Mouse (Mus musculus) brain, embryonic 14.5 days (tissue): ENCODE data around the gene Strbp. TPM values are rescaled to one million over a fixed set of nuclear protein-coding genes. Genes with fewer than 3 reads are reported as not detected.
A peak's percentile ranks its signal among the peaks of the same experiment; 100 is the strongest.

Experiments
- DNase-seq: peaks from one replicate; pipeline ENCODE4 v3.0.0-alpha.2; 2011; ENCODE audit warnings: low read depth
- CTCF ChIP-seq: fragments of 200-500 bp; IDR thresholded peaks from 2 replicates; pipeline ENCODE4 v1.5.1; 2012; ENCODE audit warnings: inconsistent platforms, mild to moderate bottlenecking, moderate library complexity, borderline replicate concordance; ENCODE audit not compliant: insufficient read depth, insufficient read length; ENCODE audit errors: extremely low read depth
- POLR2A ChIP-seq: fragments of 200-500 bp; IDR thresholded peaks from 2 replicates; pipeline ENCODE4 v1.6.1; 2012; ENCODE audit warnings: mild to moderate bottlenecking, inconsistent platforms, borderline replicate concordance; ENCODE audit not compliant: poor library complexity, insufficient read depth, insufficient read length, severe bottlenecking; ENCODE audit errors: extremely low read depth
- polyA plus RNA-seq: library from polyadenylated mRNA; depleted of rRNA; stranded (reverse); fragments of >200 nt; gene quantifications from 2 replicates; pipeline ENCODE4 v1.2.3, GENCODE M21; 2012; rRNA removed

The Strbp gene
- polyA plus RNA-seq, 1 experiment: 79.6 TPM

DNA sequence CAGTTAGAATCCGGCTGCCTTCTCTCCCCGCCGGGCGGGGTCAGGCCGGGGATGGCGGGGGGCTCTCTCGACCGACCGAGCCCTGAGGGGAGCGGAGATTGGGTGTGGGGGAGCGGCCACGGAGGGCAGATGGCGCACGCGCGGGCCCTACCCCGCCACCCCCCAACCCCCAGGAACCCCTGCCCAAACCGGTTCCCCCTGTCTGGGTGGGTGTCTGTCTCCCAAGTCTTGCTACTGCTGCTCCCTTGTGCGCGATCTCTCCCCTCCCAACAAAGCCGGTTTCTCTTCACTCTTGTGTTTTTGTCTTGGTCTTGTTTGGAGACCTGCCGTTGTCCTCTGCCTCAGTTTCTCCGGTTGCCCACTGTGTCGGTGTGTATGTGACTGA lies 251.3 kb downstream of the Strbp start:
- TF ChIP-seq CTCF (no peak), POLR2A (no peak)

DNA sequence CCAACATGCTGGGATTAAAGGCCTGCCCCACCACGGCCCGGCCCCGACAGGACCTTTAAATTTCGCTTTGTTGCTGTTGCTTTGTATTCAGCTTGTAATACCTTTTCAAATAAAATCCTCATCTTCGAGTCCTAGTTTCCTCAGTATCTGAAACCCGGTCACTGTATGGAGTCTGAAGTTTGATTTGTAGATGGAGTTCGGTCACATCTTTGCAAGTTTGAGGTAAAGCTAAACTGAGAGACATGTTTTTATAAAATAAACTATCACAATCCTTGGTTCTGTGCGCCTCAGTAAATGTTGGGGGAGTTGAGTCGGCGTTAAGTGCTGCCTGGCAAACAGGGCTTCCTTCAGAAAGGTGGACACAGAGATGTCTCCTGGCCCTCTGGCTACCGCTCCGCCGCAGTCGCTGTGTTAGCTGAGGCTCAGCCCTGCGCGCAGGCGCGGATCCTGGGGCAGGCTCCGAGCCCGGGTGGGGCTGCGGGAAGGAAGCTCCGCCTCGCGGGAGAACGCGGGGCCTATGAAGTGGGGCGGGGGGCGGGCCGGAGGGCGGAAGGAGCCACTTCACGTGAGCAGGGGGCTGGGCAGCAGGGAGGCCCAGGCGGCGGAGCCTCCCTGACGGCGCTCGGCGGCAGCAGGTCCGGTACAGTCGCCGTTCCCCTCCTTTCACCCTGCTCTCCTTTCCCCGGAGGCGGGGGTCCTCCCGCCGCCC lies 251.8 kb downstream of the Strbp start:
- TF ChIP-seq CTCF: no peak
- peak; percentile 99 for TF ChIP-seq POLR2A
- DNase-seq: peak; percentile 98

More for the DNA sequence above, 251.3 kb downstream of the Strbp start:
- DNase-seq: no peak

DNA sequence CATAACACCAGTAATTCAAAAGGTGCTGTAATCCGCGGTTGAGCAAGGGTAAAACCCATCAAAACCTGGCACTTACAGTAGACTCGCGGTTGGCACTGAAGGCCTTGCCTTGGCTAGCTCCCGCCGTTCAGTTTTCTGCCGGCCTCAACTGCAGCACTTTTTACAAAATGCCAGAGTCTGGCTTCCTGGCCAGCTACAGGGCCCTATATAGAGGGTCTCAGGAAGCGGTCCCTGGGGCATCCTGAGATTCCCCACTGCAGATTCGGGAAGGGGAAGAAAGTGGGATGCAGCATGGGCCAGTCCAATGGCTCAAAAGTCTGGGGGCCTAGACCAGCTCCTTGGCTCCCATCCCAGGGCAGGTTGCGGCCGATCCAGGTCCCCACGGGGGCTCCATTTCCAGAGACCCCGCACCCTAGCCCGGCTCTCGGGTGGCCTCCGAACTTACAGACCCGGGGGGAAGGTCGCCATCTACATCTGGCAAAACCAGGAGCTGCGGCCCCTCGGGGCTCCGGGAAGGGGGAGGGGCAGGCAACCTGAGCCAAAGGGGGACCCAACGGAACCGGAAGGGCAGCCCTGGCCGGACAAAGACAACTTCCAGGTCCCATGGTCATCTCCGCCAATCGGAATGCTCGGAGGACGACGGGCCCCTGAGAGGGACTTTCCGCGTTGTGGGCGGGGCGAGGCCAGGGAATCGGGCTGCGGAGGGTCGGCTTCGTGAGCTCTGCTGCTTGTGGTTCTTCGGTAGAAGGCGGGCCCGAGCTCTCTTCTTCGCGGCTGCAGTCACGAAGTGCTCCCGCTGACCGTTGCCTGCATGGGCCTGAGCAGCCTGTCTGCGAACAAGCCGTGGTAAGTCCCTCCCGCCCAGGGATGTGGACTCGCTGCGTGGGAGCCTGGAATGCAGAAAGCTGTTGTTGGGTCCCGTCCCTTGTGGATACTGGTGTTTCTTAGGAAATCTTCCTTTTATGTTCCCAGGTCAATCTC lies 260.8 kb downstream of the Strbp start, which contains the start of the genes Zbtb26, Zbtb6 and Rabgap1:
Gene Zbtb26, minus strand, starts transcription at position 525 of the 981 bp plus-strand sequence.
Gene Zbtb6, minus strand, starts transcription at position 561 of the 981 bp plus-strand sequence.
Gene Rabgap1, plus strand, starts transcription at position 669 of the 981 bp plus-strand sequence.
- peak; percentile 66; the same call in 1 of the 2 replicates for TF ChIP-seq POLR2A
- TF ChIP-seq CTCF: no peak
- DNase-seq: peak; percentile 98

Other genes starting within 250 kb of the Strbp start
- 4.8 and 11.5 TPM in 2 replicates for gene Gpr21, start 187.5 kb downstream of the Strbp start, polyA plus RNA-seq
- gene Crb2, start 72.4 kb upstream of the Strbp start, polyA plus RNA-seq: 9.8 and 11.3 TPM in 2 replicates